Mouse (Mus musculus) intestine, embryonic 15.5 days (tissue): ENCODE results near the gene Car5a. TPM values are rescaled to one million over a fixed set of nuclear protein-coding genes. Genes with fewer than 3 reads are reported as not detected.
A peak's percentile ranks its signal among the peaks of the same experiment; 100 is the strongest.

Experiments
- ATAC-seq: fragments of 200-750 bp; cut with Nextera tagmentation; 2 replicates; pipeline ENCODE4 v1.8.0; 2017; ENCODE audit warnings: moderate TSS enrichment, moderate library complexity
- H3K27ac ChIP-seq: fragments of 300-500 bp; sonication (generic); 2 replicates; pipeline ENCODE4 v1.5.1; 2015; ENCODE audit warnings: mild to moderate bottlenecking, inconsistent platforms
- H3K27me3 ChIP-seq: fragments of 300-500 bp; sonication (generic); replicated peaks from 2 replicates; pipeline ENCODE4 v1.6.1; 2015; ENCODE audit warnings: inconsistent platforms
- H3K36me3 ChIP-seq: fragments of 300-500 bp; sonication (generic); 2 replicates; pipeline ENCODE4 v1.6.1; 2015; ENCODE audit warnings: inconsistent platforms
- H3K4me1 ChIP-seq: fragments of 300-500 bp; sonication (generic); replicated peaks from 2 replicates; pipeline ENCODE4 v1.6.1; 2015; ENCODE audit warnings: inconsistent platforms
- H3K4me2 ChIP-seq: fragments of 300-500 bp; sonication (generic); replicated peaks from 2 replicates; pipeline ENCODE4 v1.6.1; 2015; ENCODE audit warnings: mild to moderate bottlenecking, inconsistent platforms
- H3K4me3 ChIP-seq: fragments of 300-500 bp; sonication (generic); replicated peaks from 2 replicates; pipeline ENCODE4 v1.5.1; 2015; ENCODE audit warnings: inconsistent platforms
- H3K9ac ChIP-seq: fragments of 300-500 bp; sonication (generic); 2 replicates; pipeline ENCODE4 v1.6.1; 2015; ENCODE audit warnings: inconsistent platforms
- H3K9me3 ChIP-seq: fragments of 300-500 bp; sonication (generic); 2 replicates; pipeline ENCODE4 v1.6.1; 2016; ENCODE audit warnings: inconsistent platforms
- WGBS: fragments of 180-500 bp; shearing (Covaris S2); methylation state at CpG from one replicate; pipeline ENCODE4 v1.1.7; 2015; 5-methylcytosine and 5-hydroxymethylcytosine counted together
- polyA plus RNA-seq: library from polyadenylated mRNA; unstranded; fragments of >200 nt; fragmentation: Nextera tagmentation; extraction: Ambion mirVana; gene quantifications from 2 replicates; pipeline ENCODE4 v1.2.1, GENCODE M21; 2015

The Car5a gene
- polyA plus RNA-seq, 1 experiment from 2014 or later, result 0.21 TPM

- 26% methylated on average over 2 of the region's 2 CpGs for whole genome bisulfite sequencing
- no peak for ATAC-seq
- H3K9me3 ChIP-seq, result no peaks in the 10 kb centered on the region
These were observed 1.6 kb downstream of the Car5a start for GRCm38 (mm10) chr8:121943057-121943540.

DNA sequence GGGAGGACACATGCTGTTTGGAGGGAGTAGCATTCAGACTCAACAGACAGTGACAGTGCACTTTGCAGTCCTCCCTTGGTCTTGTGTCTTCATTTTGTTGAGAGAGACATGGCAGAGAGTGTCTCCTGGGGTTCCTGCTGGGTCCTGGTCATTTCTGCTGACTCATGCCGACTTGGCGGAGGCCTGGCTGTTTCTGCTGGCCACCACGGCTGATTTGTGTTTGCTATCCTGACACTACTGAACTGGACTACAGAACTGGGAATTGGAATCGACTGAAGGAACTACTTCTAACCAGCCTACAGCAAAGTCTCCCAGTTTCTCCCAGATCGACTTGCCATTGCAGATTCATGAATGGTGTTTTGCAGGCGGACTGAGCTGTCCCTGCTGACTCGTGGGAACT, 6.0 kb downstream of the Car5a start:
- 83% methylated on average over 7 of the region's 7 CpGs for whole genome bisulfite sequencing
- Histone ChIP-seq H3K36me3 (no peaks in the 10 kb centered on the region), H3K27ac (no peak overlapping the region), H3K9ac (no peak overlapping the region), H3K4me1 (peaks cover 11% of the 10 kb centered on the region), H3K4me3 (no peak overlapping the region), H3K4me2 (no peak overlapping the region), H3K9me3 (no peaks in the 10 kb centered on the region), H3K27me3 (no peaks in the 10 kb centered on the region)
- ATAC-seq, result no peak

More at GRCm38 (mm10) chr8:121943057-121943540, 1.6 kb downstream of the Car5a start:
- Histone ChIP-seq H3K27me3 (no peaks in the 10 kb centered on the region), H3K4me1 (peaks cover 9% of the 10 kb centered on the region), H3K36me3 (no peaks in the 10 kb centered on the region), H3K4me2 (no peak overlapping the region), H3K27ac (no peak overlapping the region), H3K4me3 (no peak overlapping the region), H3K9ac (no peak overlapping the region)

DNA sequence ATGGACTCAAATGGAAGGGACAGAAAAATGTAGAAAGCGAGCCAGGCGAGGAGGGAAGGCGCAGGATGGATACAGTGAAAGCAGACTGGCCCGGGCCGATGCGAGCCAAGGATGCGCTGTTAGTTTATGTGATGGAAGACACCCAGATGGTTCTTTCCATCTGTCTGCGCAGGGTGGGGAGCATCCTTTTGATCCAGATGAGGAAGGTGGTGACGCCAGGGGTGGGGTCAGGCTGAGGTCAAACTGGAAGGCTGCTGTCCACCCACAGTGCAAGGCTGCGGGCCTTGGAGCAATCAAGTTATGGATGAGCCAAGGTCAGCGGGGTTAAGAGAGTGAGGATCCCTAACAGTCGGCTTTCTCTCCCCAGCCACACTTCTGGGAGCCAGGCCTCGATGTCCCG, 8.3 kb downstream of the Car5a start:
- Histone ChIP-seq H3K4me2 (no peak overlapping the region), H3K27ac (no peak overlapping the region), H3K27me3 (no peaks in the 10 kb centered on the region), H3K9ac (no peak overlapping the region), H3K36me3 (no peaks in the 10 kb centered on the region), H3K4me1 (peaks cover 11% of the 10 kb centered on the region), H3K4me3 (no peak overlapping the region), H3K9me3 (no peaks in the 10 kb centered on the region)
- WGBS, result 58% methylated on average over 14 of the region's 14 CpGs
- ATAC-seq, result no peak

DNA sequence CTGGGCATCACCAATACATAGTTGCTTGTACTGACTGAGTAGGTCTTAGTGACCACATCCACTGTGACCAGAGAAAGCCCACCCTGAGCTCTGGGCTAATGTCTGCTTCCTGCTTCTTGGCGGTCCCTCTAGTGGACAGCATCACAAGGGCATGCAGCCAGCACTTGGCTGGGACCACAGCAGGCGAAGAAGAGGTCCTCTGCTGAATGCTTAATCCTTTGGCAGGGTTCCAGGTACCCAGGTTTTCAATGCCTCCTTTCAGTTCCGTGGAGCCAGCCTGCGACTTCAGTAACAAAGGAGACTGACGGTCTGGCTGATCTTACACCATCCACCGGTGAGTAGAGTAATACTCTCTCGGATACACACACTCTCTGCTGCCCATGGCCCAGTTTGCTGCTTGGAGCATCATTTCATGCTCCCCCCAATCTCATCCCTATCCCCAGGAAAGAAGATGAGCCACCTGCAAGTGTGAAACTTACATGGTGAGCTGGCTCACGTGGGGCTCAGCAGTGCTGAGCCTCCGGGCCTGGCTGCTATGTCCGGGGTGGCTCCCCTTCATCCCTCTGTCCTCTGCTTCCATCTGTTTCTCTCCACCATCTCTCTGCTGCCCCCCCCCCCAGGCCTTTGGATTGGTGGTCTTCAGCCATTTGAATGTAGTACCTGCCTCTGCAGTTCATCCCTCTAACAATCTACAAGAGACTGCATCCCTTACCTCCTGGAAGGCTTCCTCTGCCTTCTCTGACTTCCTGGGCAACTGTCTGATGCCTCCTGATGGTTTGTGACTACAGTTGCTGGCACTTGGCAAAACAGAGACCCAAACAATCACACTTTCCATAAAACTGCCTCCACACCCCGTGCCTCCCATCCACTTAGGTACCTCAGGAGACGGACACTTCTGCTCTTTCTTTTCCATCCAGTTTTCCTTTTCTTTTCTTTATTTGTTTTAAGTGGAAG, 9.1 kb downstream of the Car5a start:
- Histone ChIP-seq H3K4me1 (peaks cover 11% of the 10 kb centered on the region), H3K9me3 (no peaks in the 10 kb centered on the region), H3K27ac (no peak overlapping the region), H3K36me3 (no peaks in the 10 kb centered on the region), H3K4me2 (no peak overlapping the region), H3K9ac (no peak overlapping the region), H3K27me3 (no peaks in the 10 kb centered on the region), H3K4me3 (no peak overlapping the region)
- 54% methylated on average over 12 of the region's 12 CpGs for WGBS
- peak; percentile 34; the same call in 1 of the 2 replicates for ATAC-seq

GRCm38 (mm10) chr8:121934923-121935322, 9.8 kb downstream of the Car5a start:
- Histone ChIP-seq H3K27ac (no peak overlapping the region), H3K4me1 (peaks cover 11% of the 10 kb centered on the region), H3K9me3 (no peaks in the 10 kb centered on the region), H3K4me3 (no peak overlapping the region), H3K36me3 (no peaks in the 10 kb centered on the region), H3K27me3 (no peaks in the 10 kb centered on the region), H3K9ac (no peak overlapping the region), H3K4me2 (no peak overlapping the region)
- no peak for ATAC-seq

- Histone ChIP-seq H3K36me3 (no peaks in the 10 kb centered on the region), H3K9me3 (no peaks in the 10 kb centered on the region), H3K4me3 (no peak overlapping the region), H3K4me2 (no peak overlapping the region), H3K9ac (no peak overlapping the region), H3K4me1 (peaks cover 11% of the 10 kb centered on the region), H3K27me3 (no peaks in the 10 kb centered on the region), H3K27ac (no peak overlapping the region)
- no peak for ATAC-seq
- 47% methylated on average over 4 of the region's 4 CpGs for WGBS
These were observed 10.2 kb downstream of the Car5a start for GRCm38 (mm10) chr8:121934506-121934905.

DNA sequence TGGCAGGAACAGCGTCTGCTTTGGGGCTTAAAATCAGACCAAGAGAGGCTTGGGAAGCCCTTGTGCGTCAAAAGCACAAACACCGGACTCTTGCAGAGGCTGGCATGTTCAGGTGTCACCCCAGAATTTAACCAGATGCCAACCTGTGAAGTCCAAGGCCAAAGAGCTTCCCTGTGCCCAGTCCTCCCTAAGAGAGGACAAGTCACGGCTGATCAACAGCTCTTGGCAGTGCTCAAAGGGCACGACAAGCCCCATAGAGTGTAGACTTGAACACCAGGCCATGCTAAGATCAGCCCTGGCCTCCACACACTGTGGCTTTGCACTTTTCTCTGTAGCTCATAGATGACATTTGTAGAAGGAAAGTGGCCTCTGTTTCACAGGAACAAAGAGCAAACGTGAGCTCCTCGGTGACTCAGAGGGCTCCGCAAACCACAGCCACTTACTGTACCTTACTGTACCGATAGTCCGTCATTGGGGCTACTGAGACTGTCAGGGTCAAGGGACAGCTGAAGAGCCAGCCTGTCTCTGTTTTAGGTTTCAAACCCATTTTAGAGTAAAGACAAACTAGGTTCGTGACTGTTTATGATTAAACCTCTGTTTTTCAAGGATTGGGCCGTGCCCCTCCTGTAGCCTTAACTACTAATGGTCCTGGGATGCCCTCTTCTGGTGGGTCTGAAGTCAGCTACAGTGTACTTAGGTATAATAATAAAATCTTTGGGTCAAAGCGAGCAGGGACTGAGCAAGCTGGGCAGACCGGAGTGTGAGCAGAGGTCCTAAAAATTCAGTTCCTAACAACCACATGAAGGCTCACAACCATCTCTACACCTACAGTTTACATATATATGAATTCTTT, 11.8 kb downstream of the Car5a start:
- no peak for ATAC-seq
- Histone ChIP-seq H3K4me1 (peaks cover 11% of the 10 kb centered on the region), H3K9ac (no peak overlapping the region), H3K27ac (no peak overlapping the region), H3K4me3 (no peak overlapping the region), H3K27me3 (no peaks in the 10 kb centered on the region), H3K9me3 (no peaks in the 10 kb centered on the region), H3K4me2 (no peak overlapping the region), H3K36me3 (no peaks in the 10 kb centered on the region)
- 82% methylated on average over 14 of the region's 14 CpGs for WGBS

DNA sequence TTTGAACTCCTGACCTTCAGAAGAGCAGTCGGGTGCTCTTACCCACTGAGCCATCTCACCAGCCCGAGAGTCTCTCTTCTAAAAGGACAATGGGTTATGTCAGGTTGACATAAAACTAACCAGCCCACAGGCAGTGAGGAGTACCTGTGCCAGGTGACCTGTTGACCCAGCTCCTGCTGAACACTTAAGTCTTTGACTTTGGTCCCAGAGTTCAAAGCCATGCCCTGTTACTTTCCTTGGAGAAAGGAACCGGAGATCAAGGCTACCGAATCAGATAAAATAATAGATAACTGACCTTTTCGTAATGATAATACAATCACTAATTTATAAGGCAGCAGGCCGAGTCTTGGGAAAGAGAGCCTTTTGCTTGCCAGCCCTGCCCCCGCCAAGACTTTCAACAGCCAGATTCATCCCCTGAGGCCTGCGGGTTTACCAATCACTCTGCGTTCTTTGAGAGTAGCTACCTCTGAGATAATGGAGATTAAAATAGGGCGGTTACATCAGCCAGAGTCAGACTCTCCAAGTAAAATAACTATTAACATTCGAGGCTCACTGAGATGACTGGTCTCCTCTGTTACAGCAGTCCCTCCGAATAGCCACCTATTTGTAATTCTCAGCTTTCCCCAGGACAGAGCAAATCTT, 12.6 kb downstream of the Car5a start:
- H3K36me3 ChIP-seq, result no peaks in the 10 kb centered on the region
- no peak overlapping the region for H3K27ac ChIP-seq
- no peaks in the 10 kb centered on the region for H3K27me3 ChIP-seq
- no peaks in the 10 kb centered on the region for H3K9me3 ChIP-seq
- no peak overlapping the region for H3K4me3 ChIP-seq
- H3K9ac ChIP-seq, result no peak overlapping the region
- no peak for ATAC-seq
- H3K4me2 ChIP-seq, result no peak overlapping the region
- H3K4me1 ChIP-seq, result peaks cover 11% of the 10 kb centered on the region
- WGBS, result 76% methylated on average over 12 of the region's 12 CpGs

GRCm38 (mm10) chr8:121931571-121931970, 13.1 kb downstream of the Car5a start:
- H3K27ac ChIP-seq, result no peak overlapping the region
- H3K9me3 ChIP-seq, result no peaks in the 10 kb centered on the region
- 85% methylated on average over 7 of the region's 7 CpGs for WGBS
- H3K4me3 ChIP-seq, result no peak overlapping the region
- H3K9ac ChIP-seq, result no peak overlapping the region
- H3K4me1 ChIP-seq, result peaks cover 10% of the 10 kb centered on the region
- H3K4me2 ChIP-seq, result no peak overlapping the region
- H3K36me3 ChIP-seq, result no peaks in the 10 kb centered on the region
- ATAC-seq, result no peak
- no peaks in the 10 kb centered on the region for H3K27me3 ChIP-seq

- H3K27me3 ChIP-seq, result no peaks in the 10 kb centered on the region
- 0 out of 2 replicates have a peak, but pooled peaks cover under 1% of the 10 kb centered on the region for H3K4me1 ChIP-seq
- no peaks in the 10 kb centered on the region for H3K36me3 ChIP-seq
- H3K4me3 ChIP-seq, result no peak overlapping the region
- 83% methylated on average over 4 of the region's 4 CpGs for WGBS
- no peak overlapping the region for H3K27ac ChIP-seq
- no peak overlapping the region for H3K9ac ChIP-seq
- no peaks in the 10 kb centered on the region for H3K9me3 ChIP-seq
- ATAC-seq, result no peak
- H3K4me2 ChIP-seq, result no peak overlapping the region
These were observed 14.7 kb downstream of the Car5a start for GRCm38 (mm10) chr8:121930047-121930446.

DNA sequence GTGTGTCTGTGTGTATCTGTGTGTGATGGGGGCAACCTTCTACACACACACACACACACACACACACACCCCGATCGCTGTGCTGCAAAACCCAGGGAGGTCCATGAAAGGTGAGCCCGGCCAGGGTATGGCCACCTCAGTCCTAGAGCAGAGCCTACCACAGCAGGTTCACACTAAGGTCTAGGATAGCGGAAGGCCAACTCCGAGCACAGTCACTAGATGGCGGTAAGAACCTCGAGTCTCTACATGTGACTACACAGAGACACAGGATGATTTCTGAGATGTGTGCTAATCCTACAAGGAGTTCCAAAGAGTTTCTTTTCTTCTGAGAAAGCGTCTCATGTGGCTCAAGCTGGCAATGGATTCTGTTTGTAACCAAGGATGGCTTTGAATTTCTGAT, 17.4 kb downstream of the Car5a start:
- Histone ChIP-seq H3K36me3 (no peaks in the 10 kb centered on the region), H3K9ac (no peak overlapping the region), H3K9me3 (no peaks in the 10 kb centered on the region), H3K27ac (no peak overlapping the region), H3K4me2 (no peak overlapping the region), H3K4me3 (no peak overlapping the region), H3K4me1 (no peaks in the 10 kb centered on the region), H3K27me3 (no peaks in the 10 kb centered on the region)
- peak; percentile 62 for ATAC-seq
- WGBS, result 42% methylated on average over 8 of the region's 8 CpGs

DNA sequence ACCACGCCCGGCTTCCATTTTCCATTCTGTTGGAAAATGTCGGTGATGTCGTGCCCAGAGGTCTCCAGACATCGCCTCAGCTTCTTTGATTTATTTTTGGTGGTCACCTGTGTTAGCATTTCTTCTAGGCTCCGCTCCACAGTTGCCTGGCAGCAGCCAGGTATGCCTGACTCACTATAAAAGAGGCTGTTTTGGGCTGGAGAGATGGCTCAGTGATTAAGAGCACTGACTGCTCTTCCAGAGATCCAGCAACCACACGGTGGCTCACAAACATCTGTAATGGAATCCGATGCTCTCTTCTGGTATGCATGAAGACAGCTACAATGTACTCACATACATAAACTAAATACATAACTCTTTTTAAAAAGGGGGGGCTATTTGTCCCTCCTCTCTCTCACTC, 18.4 kb downstream of the Car5a start:
- Histone ChIP-seq H3K4me3 (no peak overlapping the region), H3K4me1 (peaks cover 7% of the 10 kb centered on the region), H3K36me3 (no peaks in the 10 kb centered on the region), H3K4me2 (no peak overlapping the region), H3K27ac (no peak overlapping the region), H3K27me3 (no peaks in the 10 kb centered on the region), H3K9me3 (no peaks in the 10 kb centered on the region), H3K9ac (no peak overlapping the region)
- 60% methylated on average over 8 of the region's 8 CpGs for WGBS
- ATAC-seq, result no peak
